Mouse (Mus musculus): ENCODE data around the gene Epb41l1.

DNA sequence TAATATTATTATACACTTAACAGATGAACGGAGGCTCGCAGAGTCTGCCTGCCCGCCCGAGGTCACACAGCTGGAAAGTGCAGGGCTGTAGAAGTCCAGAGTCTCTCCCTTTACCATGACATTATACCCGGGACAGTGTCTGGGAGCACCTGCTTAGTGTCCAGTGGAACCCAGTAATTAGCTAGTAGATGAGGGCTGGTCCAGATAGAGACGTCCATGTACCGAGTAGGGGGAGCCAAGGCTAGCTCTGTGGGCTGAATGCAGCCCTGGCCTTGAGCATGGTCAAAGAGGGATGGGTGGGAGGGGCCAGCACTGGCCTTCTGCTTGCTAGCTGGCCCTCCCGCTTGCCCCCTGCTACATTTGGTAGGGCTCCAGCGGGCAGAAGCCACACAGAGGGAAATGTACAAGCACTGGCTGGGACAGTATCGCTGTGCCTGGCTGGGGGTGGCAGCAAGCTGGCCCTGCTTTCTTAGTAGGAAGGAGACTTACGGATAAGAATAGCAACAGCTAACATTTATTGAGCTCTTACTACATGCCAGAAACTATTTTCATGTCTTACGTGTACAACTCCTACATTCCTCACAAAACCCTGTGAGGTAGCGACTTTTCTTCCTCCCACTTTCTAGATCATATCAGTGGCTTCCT, 57.5 kb downstream of the Epb41l1 start:
- no peak for TF ChIP-seq CTCF (IDR thresholded peaks at IDR 0.05; ENCODE audit: low read depth, low read length)
- no peak for TF ChIP-seq GATA1 (IDR thresholded peaks at IDR 0.05; ENCODE audit: borderline replicate concordance, low read length)
- no peak for TF ChIP-seq TAL1 (conservative IDR thresholded peaks at IDR 0.05; ENCODE audit: low read depth, low read length)
- no peak for TF ChIP-seq POLR2AphosphoS5 (IDR thresholded peaks at IDR 0.05; ENCODE audit: insufficient replicate concordance, low read depth, low read length)
